Comparison of ENCODE assay signal across 20 mouse cellular contexts in genomic region chr3:81983120-81983895, GRCm38 (mm10). TPM values are rescaled to one million over a fixed set of nuclear protein-coding genes. Genes with fewer than 3 reads are reported as not detected.
DNase-seq lines count a peak whose midpoint lies in the region; ATAC-seq and TF ChIP-seq lines count a peak whose summit lies in the region.
"Had no signal": no experiment of that assay in that cellular context is flagged by ENCODE, and none has a peak within 500 bp of the region (broad histone marks: within the 10 kb centered on the region; RNA-seq: fewer than 3 reads in every experiment).

No protein-coding gene starts in this region.

- in situ Hi-C loops in CH12.LX (cut with MboI; ENCODE audit: low pct_ligation_motif_present, low pct_unique_long_range_greater_than_20kb, low sequenced_read_pairs) = no loop called here

- TF ChIP-seq CTCF in liver, adult 2 months (IDR thresholded peaks at IDR 0.05; ENCODE audit: low read depth, low read length) = no peak
- no peak for TF ChIP-seq CTCF in CH12.LX (conservative IDR thresholded peaks at IDR 0.05 in 1 of 2, IDR thresholded peaks at IDR 0.05 in 1 of 2; ENCODE audit: low read depth in 2 of 2, low read length in 2 of 2)
- no peak for TF ChIP-seq CTCF in bone marrow macrophage, adult 2 months (IDR thresholded peaks at IDR 0.05; ENCODE audit: low read depth, low read length)

- no peaks in the 10 kb centered on the region for H3K9me3 ChIP-seq in liver, embryonic 11.5 days (ENCODE audit: control insufficient read depth, low read length)
- peaks cover under 1% of the 10 kb centered on the region for H3K9me3 ChIP-seq in CH12.LX (replicated peaks; ENCODE audit: low read length)
- H3K9me3 ChIP-seq in stomach, embryonic 16.5 days (replicated peaks; ENCODE audit: control insufficient read depth, low read length) = no peaks in the 10 kb centered on the region
- no peaks in the 10 kb centered on the region for H3K9me3 ChIP-seq in limb, embryonic 10.5 days (replicated peaks)
- H3K9me3 ChIP-seq: forebrain, embryonic 13.5 days had no signal

- peak overlapping the region; percentile 98 for H3K27ac ChIP-seq in liver, adult 2 months (replicated peaks; ENCODE audit: insufficient read depth, low read depth, low read length)
- no peak overlapping the region for H3K27ac ChIP-seq in liver, embryonic 11.5 days (ENCODE audit: low read depth, low read length)
- H3K27ac ChIP-seq in CH12.LX (ENCODE audit: insufficient read depth, low read depth) = no peak overlapping the region
- H3K27ac ChIP-seq in bone marrow macrophage, adult 2 months (ENCODE audit: insufficient read depth, low read depth, low read length) = peak overlapping the region; percentile 100
- no peak overlapping the region for H3K27ac ChIP-seq in stomach, embryonic 16.5 days (ENCODE audit: low read length)
- no peak overlapping the region for H3K27ac ChIP-seq in limb, embryonic 10.5 days
- H3K27ac ChIP-seq: forebrain, embryonic 13.5 days; heart, adult 2 months; hindbrain, embryonic 14.5 days had no signal

- H3K27me3 ChIP-seq in liver, adult 2 months (ENCODE audit: control insufficient read depth, insufficient read depth, low read length) = no peaks in the 10 kb centered on the region
- no peaks in the 10 kb centered on the region for H3K27me3 ChIP-seq in liver, embryonic 11.5 days (replicated peaks; ENCODE audit: control insufficient read depth, insufficient read depth, low read length)
- no peaks in the 10 kb centered on the region for H3K27me3 ChIP-seq in CH12.LX (replicated peaks)
- no peaks in the 10 kb centered on the region for H3K27me3 ChIP-seq in stomach, embryonic 16.5 days (ENCODE audit: control insufficient read depth, insufficient read depth, low read length)
- no peaks in the 10 kb centered on the region for H3K27me3 ChIP-seq in limb, embryonic 10.5 days (ENCODE audit: low read depth, poor library complexity, severe bottlenecking)
- H3K27me3 ChIP-seq: forebrain, embryonic 13.5 days had no signal

- no peaks in the 10 kb centered on the region for H3K79me2 ChIP-seq in liver, adult 2 months (ENCODE audit: control insufficient read depth, insufficient read depth, low read length)
- H3K79me2 ChIP-seq in CH12.LX (replicated peaks; ENCODE audit: control insufficient read depth, extremely low read depth, insufficient read depth, poor library complexity, severe bottlenecking) = no peaks in the 10 kb centered on the region

- H3K4me3 ChIP-seq in liver, adult 2 months (ENCODE audit: insufficient read depth, low read depth, low read length) = 0 out of 2 replicates have a peak overlapping the region, but pooled peaks have one; percentile 23
- H3K4me3 ChIP-seq in liver, embryonic 11.5 days (ENCODE audit: low read depth, low read length) = no peak overlapping the region
- H3K4me3 ChIP-seq in CH12.LX (replicated peaks in 1 of 3; ENCODE audit: low read depth in 2 of 3, low read length in 2 of 3, poor library complexity in 1 of 3) = no peak overlapping the region
- H3K4me3 ChIP-seq in bone marrow macrophage, adult 2 months (ENCODE audit: insufficient read depth, low read length) = no peak overlapping the region; the same call in 1 of the 2 replicates
- H3K4me3 ChIP-seq in stomach, embryonic 16.5 days (replicated peaks; ENCODE audit: low read length) = no peak overlapping the region
- no peak overlapping the region for H3K4me3 ChIP-seq in limb, embryonic 10.5 days
- H3K4me3 ChIP-seq: forebrain, embryonic 13.5 days; heart, adult 2 months had no signal

- no peak overlapping the region for H3K4me2 ChIP-seq in liver, embryonic 11.5 days
- peak overlapping the region; percentile 56 for H3K4me2 ChIP-seq in CH12.LX (ENCODE audit: insufficient read depth, low read depth, poor library complexity, severe bottlenecking)
- H3K4me2 ChIP-seq in stomach, embryonic 16.5 days (ENCODE audit: low read depth, low read length) = no peak overlapping the region
- H3K4me2 ChIP-seq: forebrain, embryonic 13.5 days; hindbrain, embryonic 14.5 days had no signal

- TF ChIP-seq POLR2A in liver, adult 2 months (IDR thresholded peaks at IDR 0.05; ENCODE audit: extremely low read depth, insufficient read depth, low read length) = no peak
- no peak for TF ChIP-seq POLR2A in CH12.LX (IDR thresholded peaks at IDR 0.05; ENCODE audit: low read depth, low read length)
- no peak for TF ChIP-seq POLR2A in bone marrow macrophage, adult 2 months (IDR thresholded peaks at IDR 0.05; ENCODE audit: borderline replicate concordance, low read depth, low read length)

- dilution Hi-C loops in CH12.LX (cut with MboI; ENCODE audit: extremely low pct_ligation_motif_present, extremely low pct_unique_long_range_greater_than_20kb, low sequenced_read_pairs) = no loop called here

- peaks cover 41% of the 10 kb centered on the region for H3K4me1 ChIP-seq in liver, adult 2 months (ENCODE audit: control insufficient read depth, insufficient read depth, low read length)
- H3K4me1 ChIP-seq in liver, embryonic 11.5 days (replicated peaks; ENCODE audit: control insufficient read depth, insufficient read depth, low read length) = no peaks in the 10 kb centered on the region
- peaks cover 0 to 16% of the 10 kb centered on the region in 2 experiments; a peak in 2 of 4 replicates for H3K4me1 ChIP-seq in CH12.LX (ENCODE audit: control insufficient read depth in 1 of 2, insufficient read depth in 2 of 2)
- peaks cover 31% of the 10 kb centered on the region for H3K4me1 ChIP-seq in bone marrow macrophage, adult 2 months (ENCODE audit: control insufficient read depth, insufficient read depth, low read length)
- H3K4me1 ChIP-seq in stomach, embryonic 16.5 days (ENCODE audit: control insufficient read depth, insufficient read depth, low read length) = no peaks in the 10 kb centered on the region
- no peaks in the 10 kb centered on the region for H3K4me1 ChIP-seq in limb, embryonic 10.5 days

- WGBS in liver, adult 2 months = 26% methylated on average over 8 of the region's 8 CpGs
- WGBS in liver, embryonic 11.5 days = 80% methylated on average over 8 of the region's 8 CpGs
- WGBS in stomach, embryonic 16.5 days = 63% methylated on average over 8 of the region's 8 CpGs
- 87% methylated on average over 8 of the region's 8 CpGs for WGBS in limb, embryonic 10.5 days

- H3K36me3 ChIP-seq in liver, adult 2 months (ENCODE audit: control insufficient read depth, insufficient read depth, low read length) = no peaks in the 10 kb centered on the region
- no peaks in the 10 kb centered on the region for H3K36me3 ChIP-seq in liver, embryonic 11.5 days (ENCODE audit: control insufficient read depth, insufficient read depth, low read length)
- H3K36me3 ChIP-seq in CH12.LX (replicated peaks in 1 of 2; ENCODE audit: control insufficient read depth in 1 of 2, insufficient read depth in 1 of 2, low read length in 1 of 2) = no peaks in the 10 kb centered on the region
- H3K36me3 ChIP-seq in stomach, embryonic 16.5 days (ENCODE audit: control insufficient read depth, insufficient read depth, low read length) = no peaks in the 10 kb centered on the region
- no peaks in the 10 kb centered on the region for H3K36me3 ChIP-seq in limb, embryonic 10.5 days

- no peak for TF ChIP-seq EP300 in CH12.LX (IDR thresholded peaks at IDR 0.05; ENCODE audit: low read length)

- DNase-seq in liver, adult 2 months (ENCODE audit: extremely low read depth, low read depth, low spot score) = peak; percentile 87
- DNase-seq in liver, embryonic 11.5 days (ENCODE audit: low spot score) = no peak
- peak; percentile 10 for DNase-seq in CH12.LX (ENCODE audit: extremely low read depth)
- no peak for DNase-seq in retina, postnatal 1 day
- no peak for DNase-seq in limb, embryonic 10.5 days (ENCODE audit: low spot score)
- DNase-seq: cerebellum, adult 8-10 months; heart, adult 2 months; kidney, adult 8-10 months; kidney, postnatal 36 days had no signal

- peak overlapping the region; percentile 66 for H3K9ac ChIP-seq in liver, adult 2 months (ENCODE audit: low read depth, low read length)
- no peak overlapping the region for H3K9ac ChIP-seq in liver, embryonic 11.5 days (ENCODE audit: low read depth, low read length)
- H3K9ac ChIP-seq in CH12.LX (ENCODE audit: insufficient read depth, low read depth) = no peak overlapping the region
- H3K9ac ChIP-seq in stomach, embryonic 16.5 days (ENCODE audit: low read length) = no peak overlapping the region
- H3K9ac ChIP-seq: forebrain, embryonic 13.5 days; hindbrain, embryonic 14.5 days had no signal

- TF ChIP-seq RAD21 in CH12.LX (IDR thresholded peaks at IDR 0.05; ENCODE audit: low read depth, low read length) = no peak

- no peak for ATAC-seq in liver, embryonic 11.5 days (replicated peaks; ENCODE audit: low FRiP score)
- ATAC-seq in stomach, embryonic 16.5 days (ENCODE audit: insufficient read depth, low FRiP score) = peak; percentile 47; the same call in 1 of the 2 replicates
- ATAC-seq: activated CD4-positive, CD25-positive, alpha-beta regulatory T cell, adult 4 months; forebrain, embryonic 13.5 days; midbrain, embryonic 16.5 days had no signal

RNA-seq across cellular contexts. Expression of gene Asic5, which starts 1.2 kb away (rescaled TPM):
- 7.5 and 8.7 TPM in 2 replicates for total RNA-seq in liver, adult 2 months (2014; rRNA removed)
- 1.1 and 1.7 TPM in 2 replicates for polyA plus RNA-seq in liver, adult 2 months (2012; rRNA removed)
- not detected in 2 replicates for polyA plus RNA-seq in liver, embryonic 11.5 days (2014; fragmentation: Nextera tagmentation; extraction: Ambion mirVana)
- total RNA-seq in CH12.LX (2012; rRNA removed) (not detected in 2 replicates), CH12.LX (2014; rRNA removed) (not detected in 2 replicates)
- polyA plus RNA-seq in CH12.LX (2012; ENCODE audit: insufficient read length, low read depth) = not detected in 2 replicates
- polyA plus RNA-seq in bone marrow macrophage, adult 2 months (2012; ENCODE audit: insufficient read depth, insufficient read length, missing spikeins) = not detected in 2 replicates
- polyA plus RNA-seq in stomach, embryonic 16.5 days (2015; fragmentation: Nextera tagmentation; extraction: Ambion mirVana) = 0.14 TPM in 1 of 2 replicates, not detected in the other
- not detected in 2 replicates for polyA plus RNA-seq in limb, embryonic 10.5 days (2016; fragmentation: Nextera tagmentation; extraction: Ambion mirVana)
- total RNA-seq: gastrocnemius, adult 18-20 months; heart, adult 2 months; layer of hippocampus, postnatal 25 days had no signal
- polyA plus RNA-seq: activated CD4-positive, CD25-positive, alpha-beta regulatory T cell, adult 4 months; forebrain, embryonic 13.5 days; heart, adult 2 months; heart, postnatal 0 days; hindbrain, embryonic 14.5 days; limb, embryonic 11.5 days; midbrain, embryonic 16.5 days; neural tube, embryonic 11.5 days had no signal

RNA-seq across cellular contexts. Expression of gene Tdo2, which starts 7.3 kb away (rescaled TPM):
- total RNA-seq in liver, adult 2 months (2014; rRNA removed) = 2,393 and 2,551 TPM in 2 replicates
- 931 and 1,118 TPM in 2 replicates for polyA plus RNA-seq in liver, adult 2 months (2012; rRNA removed)
- 0.38 and 0.71 TPM in 2 replicates for polyA plus RNA-seq in liver, embryonic 11.5 days (2014; fragmentation: Nextera tagmentation; extraction: Ambion mirVana)
- not detected in 2 replicates for total RNA-seq in CH12.LX (2012; rRNA removed)
- not detected in 2 replicates for total RNA-seq in CH12.LX (2014; rRNA removed)
- 0.41 and 0.86 TPM in 2 replicates for polyA plus RNA-seq in CH12.LX (2012; ENCODE audit: insufficient read length, low read depth)
- not detected in 2 replicates for polyA plus RNA-seq in bone marrow macrophage, adult 2 months (2012; ENCODE audit: insufficient read depth, insufficient read length, missing spikeins)
- 0.39 and 0.41 TPM in 2 replicates for polyA plus RNA-seq in stomach, embryonic 16.5 days (2015; fragmentation: Nextera tagmentation; extraction: Ambion mirVana)
- 0.89 TPM in 1 of 2 replicates, not detected in the other for polyA plus RNA-seq in limb, embryonic 10.5 days (2016; fragmentation: Nextera tagmentation; extraction: Ambion mirVana)
- total RNA-seq: heart, adult 2 months had no signal
- polyA plus RNA-seq: heart, adult 2 months; hindbrain, embryonic 14.5 days; midbrain, embryonic 16.5 days; neural tube, embryonic 11.5 days had no signal

RNA-seq across cellular contexts. Expression of gene Ctso, which starts 50.9 kb away (rescaled TPM):
- 43.8 and 54.7 TPM in 2 replicates for total RNA-seq in liver, adult 2 months (2014; rRNA removed)
- 14.3 and 15.3 TPM in 2 replicates for polyA plus RNA-seq in liver, adult 2 months (2012; rRNA removed)
- 6.5 and 8.1 TPM in 2 replicates for polyA plus RNA-seq in liver, embryonic 11.5 days (2014; fragmentation: Nextera tagmentation; extraction: Ambion mirVana)
- total RNA-seq in CH12.LX (2012; rRNA removed) = 20.2 and 21.1 TPM in 2 replicates
- 41.7 and 42.9 TPM in 2 replicates for total RNA-seq in CH12.LX (2014; rRNA removed)
- polyA plus RNA-seq in CH12.LX (2012; ENCODE audit: insufficient read length, low read depth) = 37.4 and 39.2 TPM in 2 replicates
- polyA plus RNA-seq in bone marrow macrophage, adult 2 months (2012; ENCODE audit: insufficient read depth, insufficient read length, missing spikeins) = 43.1 and 44.6 TPM in 2 replicates
- 19.3 and 22.6 TPM in 2 replicates for polyA plus RNA-seq in stomach, embryonic 16.5 days (2015; fragmentation: Nextera tagmentation; extraction: Ambion mirVana)
- 3.4 and 5.0 TPM in 2 replicates for polyA plus RNA-seq in limb, embryonic 10.5 days (2016; fragmentation: Nextera tagmentation; extraction: Ambion mirVana)

Comparison
In these comparisons a context has a peak if more than half of its experiments do, and no peak if none do; other contexts are left out.
1. DNase-seq: peak in liver, adult 2 months (single experiment) and CH12.LX (single experiment); none in liver, embryonic 11.5 days (single experiment), retina, postnatal 1 day (single experiment) and limb, embryonic 10.5 days (single experiment).
2. H3K27ac ChIP-seq: peak in liver, adult 2 months (single experiment) and bone marrow macrophage, adult 2 months (single experiment); none in liver, embryonic 11.5 days (single experiment), CH12.LX (single experiment), stomach, embryonic 16.5 days (single experiment) and limb, embryonic 10.5 days (single experiment).
3. RNA of gene Tdo2, which starts 7.3 kb away (polyA plus RNA-seq): 931 to 1,118 TPM in liver, adult 2 months; 0.89 TPM in limb, embryonic 10.5 days, 0.41 to 0.86 TPM in CH12.LX, 0.39 to 0.41 TPM in stomach, embryonic 16.5 days, 0.38 to 0.71 TPM in liver, embryonic 11.5 days and not detected in bone marrow macrophage, adult 2 months; every median in the first group is over 100 times any median in the second.